Mouse (Mus musculus) cerebellum, adult 9-11 months (tissue): ENCODE data around the gene Gja5.

ENCODE experiments used
- DNase-seq: peaks from one replicate; pipeline ENCODE4 v3.0.0; 2022

The Gja5 gene

GRCm38 (mm10) chr3:96904393-96904792 lies at the start of gene Gja5:
Gja5 (plus strand) TSS chr3:96904693.
- no peak for DNase-seq

- no peak for DNase-seq
Measured at GRCm38 (mm10) chr3:96855833-96856232, 48.7 kb upstream of the Gja5 start.

- no peak for DNase-seq
Measured at GRCm38 (mm10) chr3:96860498-96860897, 44.0 kb upstream of the Gja5 start.

GRCm38 (mm10) chr3:96867863-96868262 lies 36.6 kb upstream of the Gja5 start:
- DNase-seq: no peak

- DNase-seq: no peak
Measured at GRCm38 (mm10) chr3:96868566-96868965, 35.9 kb upstream of the Gja5 start.

- DNase-seq: no peak
Measured at GRCm38 (mm10) chr3:96869091-96869490, 35.4 kb upstream of the Gja5 start.

GRCm38 (mm10) chr3:96870270-96870669 lies 34.2 kb upstream of the Gja5 start:
- DNase-seq: no peak

GRCm38 (mm10) chr3:96871070-96871469 lies 33.4 kb upstream of the Gja5 start:
- no peak for DNase-seq

GRCm38 (mm10) chr3:96872501-96872900 lies 32.0 kb upstream of the Gja5 start:
- DNase-seq: no peak

GRCm38 (mm10) chr3:96874808-96875571 lies 29.5 kb upstream of the Gja5 start:
- DNase-seq: no peak

GRCm38 (mm10) chr3:96879536-96879935 lies 25.0 kb upstream of the Gja5 start:
- no peak for DNase-seq

GRCm38 (mm10) chr3:96880385-96880784 lies 24.1 kb upstream of the Gja5 start:
- DNase-seq: no peak

GRCm38 (mm10) chr3:96881557-96881956 lies 22.9 kb upstream of the Gja5 start:
- no peak for DNase-seq

- no peak for DNase-seq
Measured at GRCm38 (mm10) chr3:96882061-96882849, 22.2 kb upstream of the Gja5 start.

GRCm38 (mm10) chr3:96883690-96884089 lies 20.8 kb upstream of the Gja5 start:
- no peak for DNase-seq

- no peak for DNase-seq
Measured at GRCm38 (mm10) chr3:96902336-96902999, 2.0 kb upstream of the Gja5 start.

GRCm38 (mm10) chr3:96904851-96905541 lies 503 bp downstream of the Gja5 start, which contains the start of gene Gpr89:
Gpr89 (minus strand) TSS chr3:96905346.
- peak; percentile 95 for DNase-seq

- DNase-seq: no peak
Measured at GRCm38 (mm10) chr3:96905592-96905991, 1.1 kb downstream of the Gja5 start.

GRCm38 (mm10) chr3:96920991-96921390 lies 16.5 kb downstream of the Gja5 start:
- no peak for DNase-seq

GRCm38 (mm10) chr3:96924631-96925030 lies 20.1 kb downstream of the Gja5 start:
- no peak for DNase-seq

GRCm38 (mm10) chr3:96925920-96926319 lies 21.4 kb downstream of the Gja5 start, which contains the start of gene Gja8:
Gja8 (minus strand) TSS chr3:96926020.
- DNase-seq: no peak

- DNase-seq: no peak
Measured at GRCm38 (mm10) chr3:96931261-96931681, 26.8 kb downstream of the Gja5 start.

GRCm38 (mm10) chr3:96936241-96936640 lies 31.7 kb downstream of the Gja5 start:
- no peak for DNase-seq
